ENCODE assay signal across 15 mouse cellular contexts in the genomic region with DNA sequence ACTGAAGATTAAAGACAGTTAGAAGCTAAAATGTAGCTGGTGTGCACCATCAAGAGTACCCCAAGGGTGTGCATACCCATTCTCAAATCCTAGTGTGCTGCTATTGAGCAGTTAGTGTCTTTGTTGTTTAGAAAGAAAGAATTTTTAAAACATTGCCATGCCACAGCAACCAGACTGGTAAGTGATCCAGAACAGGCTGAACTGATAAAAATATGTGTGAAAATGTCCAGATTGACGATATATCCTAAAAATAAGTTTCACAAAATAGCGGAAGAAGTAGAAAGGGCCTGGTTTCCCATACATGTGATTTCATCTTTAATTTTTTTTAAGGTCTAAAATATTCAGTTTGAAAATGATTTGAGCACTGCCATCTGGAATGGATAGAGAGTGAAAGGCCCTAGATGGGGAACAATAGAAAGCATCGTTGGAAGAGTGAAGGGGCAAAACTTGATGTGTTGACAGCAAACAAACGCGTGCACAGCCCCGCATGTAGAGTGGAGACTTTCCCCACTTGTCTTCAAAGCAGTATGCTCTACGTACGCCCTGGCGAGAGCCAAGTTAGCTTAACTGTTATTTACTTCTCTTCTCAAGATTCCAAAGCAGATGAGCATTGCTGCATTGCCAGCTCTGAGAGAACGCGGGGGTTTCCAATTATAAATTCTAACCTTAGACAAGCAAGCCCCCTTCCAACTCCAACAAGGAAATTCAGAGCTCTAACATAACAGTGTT.
DNase-seq lines count a peak whose midpoint lies in the region; ATAC-seq and TF ChIP-seq lines count a peak whose summit lies in the region.
"Had no signal": no experiment of that assay in that cellular context is flagged by ENCODE, and none has a peak within 500 bp of the region (broad histone marks: within the 10 kb centered on the region; RNA-seq: fewer than 3 reads in every experiment).

No protein-coding gene starts in this region.

- H3K4me3 ChIP-seq in forebrain, embryonic 15.5 days: no peak overlapping the region
- H3K4me3 ChIP-seq in forebrain, embryonic 10.5 days: no peak overlapping the region
- H3K4me3 ChIP-seq in layer of hippocampus, adult 2 months: no peak overlapping the region
- no peak overlapping the region for H3K4me3 ChIP-seq in lung, adult 2 months (replicated peaks; ENCODE audit: extremely low read depth, low read depth, low read length)
- H3K4me3 ChIP-seq: erythroblast, embryonic 14.5 days; kidney, embryonic 15.5 days had no signal

- no peak for DNase-seq in forebrain, embryonic 10.5 days (ENCODE audit: extremely low spot score, low spot score)
- DNase-seq in layer of hippocampus, adult 2 months (ENCODE audit: low spot score in 2 of 2): peak; percentile 18 to 26
- DNase-seq in left cerebral cortex, postnatal 14 days (ENCODE audit: low spot score in 2 of 2): peak; percentile 59 to 86
- DNase-seq in Muller cell, postnatal 12 days (ENCODE audit: inconsistent ontology term): no peak
- DNase-seq in thymus, adult 18-20 months: no peak
- no peak for DNase-seq in lung, adult 2 months
- DNase-seq: adrenal gland, postnatal 14 days; cerebellum, adult 11 months; gastrocnemius, postnatal 36 days; liver, postnatal 0 days had no signal

- peak; percentile 83 for ATAC-seq in forebrain, embryonic 15.5 days (replicated peaks)
- no peak for ATAC-seq in inflammation-experienced regulatory T-cells, adult 6 months
- ATAC-seq: hindbrain, postnatal 0 days; liver, postnatal 0 days had no signal

- peak overlapping the region; percentile 43; the same call in 1 of the 2 replicates for H3K27ac ChIP-seq in forebrain, embryonic 15.5 days (replicated peaks)
- H3K27ac ChIP-seq in forebrain, embryonic 10.5 days: no peak overlapping the region
- peak overlapping the region; percentile 83 for H3K27ac ChIP-seq in layer of hippocampus, adult 2 months
- H3K27ac ChIP-seq: hindbrain, postnatal 0 days; kidney, embryonic 15.5 days had no signal

- H3K9ac ChIP-seq in forebrain, embryonic 15.5 days (replicated peaks): no peak overlapping the region
- H3K9ac ChIP-seq: kidney, embryonic 15.5 days; liver, postnatal 0 days had no signal

- intact Hi-C loops in left cerebral cortex, postnatal 14 days (cut with DNase I): loop anchor here (5.0 kb wide), 1 partner anchor 101 kb away; the partner anchor contains the start of gene Rap2a

- 73% methylated on average over 11 of the region's 11 CpGs for WGBS in forebrain, embryonic 15.5 days
- 94% methylated on average over 11 of the region's 11 CpGs for WGBS in forebrain, embryonic 10.5 days
- WGBS in lung, adult 2 months: 69% methylated on average over 11 of the region's 11 CpGs

- H3K4me2 ChIP-seq in forebrain, embryonic 15.5 days (replicated peaks): no peak overlapping the region
- H3K4me2 ChIP-seq: kidney, embryonic 15.5 days had no signal

- TF ChIP-seq POLR2A in lung, adult 2 months (IDR thresholded peaks at IDR 0.05; ENCODE audit: borderline replicate concordance, extremely low read depth, low read depth, low read length): no peak

- no peaks in the 10 kb centered on the region for H3K4me1 ChIP-seq in forebrain, embryonic 15.5 days
- H3K4me1 ChIP-seq in forebrain, embryonic 10.5 days: no peaks in the 10 kb centered on the region
- H3K4me1 ChIP-seq in lung, adult 2 months (ENCODE audit: control insufficient read depth, insufficient read depth, low read length): no peaks in the 10 kb centered on the region
- H3K4me1 ChIP-seq: kidney, embryonic 15.5 days had no signal

- H3K27me3 ChIP-seq in forebrain, embryonic 15.5 days: no peaks in the 10 kb centered on the region
- H3K27me3 ChIP-seq in forebrain, embryonic 10.5 days (ENCODE audit: poor library complexity, severe bottlenecking): no peaks in the 10 kb centered on the region
- H3K27me3 ChIP-seq: kidney, embryonic 15.5 days had no signal

- TF ChIP-seq CTCF in layer of hippocampus, adult 2 months (conservative IDR thresholded peaks at IDR 0.05): no peak
- no peak for TF ChIP-seq CTCF in lung, adult 2 months (IDR thresholded peaks at IDR 0.05; ENCODE audit: insufficient read depth, low read length)

- no peaks in the 10 kb centered on the region for H3K9me3 ChIP-seq in forebrain, embryonic 15.5 days
- H3K9me3 ChIP-seq in forebrain, embryonic 10.5 days: no peaks in the 10 kb centered on the region
- H3K9me3 ChIP-seq: kidney, embryonic 15.5 days had no signal

- H3K36me3 ChIP-seq in forebrain, embryonic 15.5 days: no peaks in the 10 kb centered on the region
- H3K36me3 ChIP-seq in forebrain, embryonic 10.5 days (replicated peaks): no peaks in the 10 kb centered on the region
- H3K36me3 ChIP-seq: kidney, embryonic 15.5 days had no signal

Comparison
In these comparisons a context has a peak if more than half of its experiments do, and no peak if none do; other contexts are left out.
1. DNase-seq: peak in layer of hippocampus, adult 2 months (2 of 2) and left cerebral cortex, postnatal 14 days (2 of 2); none in forebrain, embryonic 10.5 days (single experiment), Muller cell, postnatal 12 days (single experiment), thymus, adult 18-20 months (0 of 2) and lung, adult 2 months (single experiment).